Mouse (Mus musculus) liver, embryonic 11.5 days (tissue): ENCODE measurements around the gene Ctnna2. TPM values are rescaled to one million over a fixed set of nuclear protein-coding genes. Genes with fewer than 3 reads are reported as not detected.

Experiments
- ATAC-seq: fragments of 200-750 bp; cut with Nextera tagmentation; replicated peaks from 2 replicates; pipeline ENCODE4 v1.8.0; 2017; ENCODE audit warnings: moderate number of reproducible peaks, mild to moderate bottlenecking, moderate TSS enrichment, moderate library complexity; ENCODE audit not compliant: low FRiP score
- DNase-seq: peaks from one replicate; pipeline ENCODE4 v3.0.0-alpha.2; 2017; ENCODE audit warnings: low spot score
- H3K27ac ChIP-seq: fragments of 300-500 bp; sonication (generic); 2 replicates; pipeline ENCODE4 v1.5.1; 2014; ENCODE audit warnings: mild to moderate bottlenecking, low read depth, low read length, control low read depth
- H3K27me3 ChIP-seq: fragments of 300-500 bp; sonication (generic); replicated peaks from 2 replicates; pipeline ENCODE4 v1.6.1; 2014; ENCODE audit warnings: low read length, mixed read lengths; ENCODE audit not compliant: control insufficient read depth, insufficient read depth
- H3K36me3 ChIP-seq: fragments of 300-500 bp; sonication (generic); 2 replicates; pipeline ENCODE4 v1.6.1; 2014; ENCODE audit warnings: mild to moderate bottlenecking, low read length, moderate library complexity, mixed read lengths; ENCODE audit not compliant: control insufficient read depth, insufficient read depth
- H3K4me1 ChIP-seq: fragments of 300-500 bp; sonication (generic); replicated peaks from 2 replicates; pipeline ENCODE4 v1.6.1; 2014; ENCODE audit warnings: low read length, mixed read lengths; ENCODE audit not compliant: control insufficient read depth, insufficient read depth
- H3K4me2 ChIP-seq: fragments of 300-500 bp; sonication (generic); 2 replicates; pipeline ENCODE4 v1.6.1; 2014; ENCODE audit warnings: mild to moderate bottlenecking, control low read depth, moderate library complexity
- H3K4me3 ChIP-seq: fragments of 300-500 bp; sonication (generic); 2 replicates; pipeline ENCODE4 v1.5.1; 2014; ENCODE audit warnings: low read depth, low read length, control low read depth
- H3K9ac ChIP-seq: fragments of 300-500 bp; sonication (generic); 2 replicates; pipeline ENCODE4 v1.6.1; 2014; ENCODE audit warnings: low read depth, low read length, control low read depth
- H3K9me3 ChIP-seq: fragments of 300-500 bp; sonication (generic); 2 replicates; pipeline ENCODE4 v1.6.1; 2016; ENCODE audit warnings: low read length, inconsistent platforms, mixed read lengths; ENCODE audit not compliant: control insufficient read depth
- WGBS: fragments of 180-500 bp; shearing (Covaris S2); extraction: QIAGEN DNeasy Blood & Tissue Kit; methylation state at CpG from one replicate; pipeline ENCODE4 v1.1.7; 2014; 5-methylcytosine and 5-hydroxymethylcytosine counted together
- polyA plus RNA-seq: library from polyadenylated mRNA; unstranded; fragments of >200 nt; fragmentation: Nextera tagmentation; extraction: Ambion mirVana; gene quantifications from 2 replicates; pipeline ENCODE4 v1.2.1, GENCODE M21; 2014

Ctnna2 gene
- polyA plus RNA-seq, 1 experiment from 2014 or later: 1.9 TPM

DNA sequence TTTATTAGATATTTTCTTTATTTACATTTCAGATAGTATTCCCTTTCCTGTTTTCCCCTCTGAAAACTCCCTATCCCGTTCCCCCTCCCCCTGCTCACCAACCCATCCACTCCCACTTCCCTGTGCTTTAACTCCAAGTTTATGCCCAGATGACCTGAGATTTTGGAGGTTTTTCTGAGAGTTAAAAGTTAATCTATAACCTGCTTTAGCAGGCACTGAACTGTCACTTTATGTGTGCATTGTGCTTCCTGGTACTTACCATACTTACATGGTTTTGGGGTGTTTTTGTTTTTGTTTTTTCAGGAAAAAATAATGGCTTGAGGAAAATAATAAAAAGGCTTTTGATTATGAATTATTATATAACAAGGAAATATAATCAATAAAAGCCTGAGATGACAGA, 292.3 kb downstream of the Ctnna2 start:
- ATAC-seq (no peak), DNase-seq (no peak)
- Histone ChIP-seq H3K36me3 (no peaks in the 10 kb centered on the region), H3K4me2 (no peak overlapping the region), H3K27me3 (no peaks in the 10 kb centered on the region), H3K27ac (no peak overlapping the region), H3K4me3 (no peak overlapping the region), H3K9ac (no peak overlapping the region), H3K4me1 (no peaks in the 10 kb centered on the region), H3K9me3 (no peaks in the 10 kb centered on the region)
- 44% methylated on average over 1 of the region's 1 CpGs for WGBS

DNA sequence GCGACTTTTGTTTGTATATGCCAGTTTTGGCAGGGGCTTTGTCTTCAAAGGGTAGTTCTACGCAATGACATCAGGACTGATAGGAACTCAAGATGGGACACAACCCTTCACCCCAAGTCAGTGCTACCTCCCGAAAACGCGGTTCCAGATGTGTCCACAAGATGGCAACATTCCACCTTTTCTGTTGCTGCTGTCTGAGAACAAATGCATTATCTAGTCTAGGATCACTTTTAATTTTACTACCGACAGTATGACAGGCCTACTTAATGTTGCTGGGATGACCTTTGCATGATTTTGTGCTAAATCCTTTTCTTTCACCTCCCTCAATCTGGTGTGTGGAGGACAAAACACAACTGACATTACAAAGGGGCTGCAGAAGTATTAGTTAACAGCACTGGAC, 329.4 kb downstream of the Ctnna2 start:
- Histone ChIP-seq H3K4me3 (no peak overlapping the region), H3K27ac (no peak overlapping the region), H3K36me3 (no peaks in the 10 kb centered on the region), H3K4me2 (no peak overlapping the region), H3K9ac (no peak overlapping the region), H3K27me3 (no peaks in the 10 kb centered on the region), H3K4me1 (no peaks in the 10 kb centered on the region), H3K9me3 (no peaks in the 10 kb centered on the region)
- WGBS: 14% methylated on average over 6 of the region's 6 CpGs
- ATAC-seq: no peak
- no peak for DNase-seq

DNA sequence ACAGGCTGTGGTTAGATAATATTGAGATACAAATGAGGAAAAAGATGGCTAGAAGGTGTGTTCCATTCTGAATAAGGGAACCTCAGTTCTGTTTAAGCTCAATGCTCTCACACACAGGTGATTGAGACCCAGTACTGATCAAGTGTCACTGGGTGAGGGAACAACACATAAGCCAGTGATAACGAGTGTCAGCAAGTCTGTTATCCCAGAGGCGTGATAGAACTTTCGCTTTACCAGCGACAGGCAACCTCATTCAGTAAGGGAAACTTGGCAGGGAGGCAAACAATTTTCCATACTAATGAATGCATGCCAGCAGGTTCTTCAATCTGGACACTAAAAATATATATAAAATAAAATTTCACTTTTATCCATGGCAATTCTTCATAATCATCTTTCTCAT, 334.9 kb downstream of the Ctnna2 start:
- Histone ChIP-seq H3K36me3 (no peaks in the 10 kb centered on the region), H3K27me3 (no peaks in the 10 kb centered on the region), H3K9me3 (no peaks in the 10 kb centered on the region), H3K4me3 (no peak overlapping the region), H3K9ac (no peak overlapping the region), H3K27ac (no peak overlapping the region), H3K4me2 (no peak overlapping the region), H3K4me1 (no peaks in the 10 kb centered on the region)
- 69% methylated on average over 4 of the region's 4 CpGs for WGBS
- ATAC-seq (no peak), DNase-seq (no peak)

DNA sequence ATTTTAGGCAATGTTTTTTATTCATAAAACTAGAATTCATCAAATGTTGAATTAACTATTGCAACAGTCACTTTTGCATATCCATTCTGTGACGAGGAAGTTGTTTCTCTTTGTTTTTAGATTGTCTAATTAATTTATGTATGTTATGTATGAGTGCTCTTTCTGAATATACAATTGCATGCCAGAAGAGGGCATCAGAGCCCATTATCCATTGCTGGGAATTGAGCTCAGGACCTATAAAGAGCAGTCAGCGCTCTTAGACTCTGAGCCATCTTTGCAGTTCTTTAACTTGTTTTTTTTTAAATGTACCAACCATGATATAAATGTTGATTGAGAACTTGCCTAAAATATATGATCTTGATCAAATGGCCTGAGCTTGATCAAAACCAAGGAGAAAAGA, 340.7 kb downstream of the Ctnna2 start:
- no peak overlapping the region for H3K4me3 ChIP-seq
- no peak overlapping the region for H3K27ac ChIP-seq
- H3K36me3 ChIP-seq: no peaks in the 10 kb centered on the region
- H3K4me2 ChIP-seq: no peak overlapping the region
- no peaks in the 10 kb centered on the region for H3K4me1 ChIP-seq
- H3K9me3 ChIP-seq: no peaks in the 10 kb centered on the region
- ATAC-seq (no peak), DNase-seq (no peak)
- H3K27me3 ChIP-seq: no peaks in the 10 kb centered on the region
- 76% methylated on average over 2 of the region's 2 CpGs for WGBS
- no peak overlapping the region for H3K9ac ChIP-seq

DNA sequence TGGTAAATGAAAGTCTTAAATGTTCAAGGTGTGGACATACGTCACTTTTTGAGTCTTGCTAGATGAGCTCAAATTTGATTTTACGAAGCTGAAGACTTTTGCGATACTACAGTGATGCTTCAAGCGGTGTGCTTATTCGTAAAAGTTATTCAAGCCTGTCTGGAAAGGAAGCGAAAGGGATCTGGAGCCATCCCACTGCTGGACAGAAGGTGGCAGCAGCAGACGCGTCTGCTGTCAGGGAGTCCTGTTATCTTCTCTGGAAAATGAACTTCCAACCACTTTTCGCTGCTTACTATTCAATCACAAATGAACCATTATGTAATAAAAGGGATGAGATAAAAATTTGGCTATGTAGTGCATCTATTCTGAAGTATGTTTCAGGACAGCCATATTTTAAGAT, 345.5 kb downstream of the Ctnna2 start:
- H3K27ac ChIP-seq: no peak overlapping the region
- DNase-seq: peak; percentile 33
- WGBS: 36% methylated on average over 9 of the region's 9 CpGs
- H3K9me3 ChIP-seq: no peaks in the 10 kb centered on the region
- H3K4me3 ChIP-seq: no peak overlapping the region
- H3K36me3 ChIP-seq: no peaks in the 10 kb centered on the region
- H3K9ac ChIP-seq: no peak overlapping the region
- no peak for ATAC-seq
- H3K4me1 ChIP-seq: no peaks in the 10 kb centered on the region
- no peak overlapping the region for H3K4me2 ChIP-seq
- H3K27me3 ChIP-seq: no peaks in the 10 kb centered on the region

DNA sequence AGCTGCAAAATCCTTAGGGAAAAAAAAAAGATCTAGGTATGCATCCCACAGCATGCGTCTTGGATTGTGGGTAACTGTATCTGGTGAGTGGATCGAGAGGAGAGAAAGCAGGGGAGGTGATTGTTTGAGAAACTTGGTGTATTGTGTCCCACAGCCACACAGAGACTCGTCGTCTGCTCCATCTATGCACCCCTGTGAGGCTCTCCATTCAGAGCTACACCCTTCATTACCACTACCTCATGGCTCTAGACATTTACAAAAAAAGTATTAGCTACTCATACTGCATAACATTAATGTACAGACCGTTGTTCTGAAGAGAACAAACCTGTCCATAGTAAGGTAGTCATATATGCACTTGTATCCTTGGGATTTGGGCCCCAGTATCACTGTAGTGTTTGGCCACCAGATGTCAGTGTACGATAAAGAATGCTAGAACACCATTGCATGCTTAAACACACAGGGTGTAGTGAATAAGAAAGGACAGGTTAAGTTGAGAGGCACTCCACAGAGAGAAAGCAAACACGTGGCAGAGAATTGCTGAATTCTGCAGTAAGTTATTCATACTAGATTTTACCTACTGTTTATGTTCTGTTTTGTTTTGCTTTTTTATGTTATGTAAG, 350.8 kb downstream of the Ctnna2 start:
- ATAC-seq (no peak), DNase-seq (no peak)
- Histone ChIP-seq H3K4me2 (no peak overlapping the region), H3K27me3 (no peaks in the 10 kb centered on the region), H3K27ac (no peak overlapping the region), H3K9ac (no peak overlapping the region), H3K4me1 (no peaks in the 10 kb centered on the region), H3K9me3 (no peaks in the 10 kb centered on the region), H3K36me3 (no peaks in the 10 kb centered on the region), H3K4me3 (no peak overlapping the region)
- WGBS: 50% methylated on average over 7 of the region's 7 CpGs

DNA sequence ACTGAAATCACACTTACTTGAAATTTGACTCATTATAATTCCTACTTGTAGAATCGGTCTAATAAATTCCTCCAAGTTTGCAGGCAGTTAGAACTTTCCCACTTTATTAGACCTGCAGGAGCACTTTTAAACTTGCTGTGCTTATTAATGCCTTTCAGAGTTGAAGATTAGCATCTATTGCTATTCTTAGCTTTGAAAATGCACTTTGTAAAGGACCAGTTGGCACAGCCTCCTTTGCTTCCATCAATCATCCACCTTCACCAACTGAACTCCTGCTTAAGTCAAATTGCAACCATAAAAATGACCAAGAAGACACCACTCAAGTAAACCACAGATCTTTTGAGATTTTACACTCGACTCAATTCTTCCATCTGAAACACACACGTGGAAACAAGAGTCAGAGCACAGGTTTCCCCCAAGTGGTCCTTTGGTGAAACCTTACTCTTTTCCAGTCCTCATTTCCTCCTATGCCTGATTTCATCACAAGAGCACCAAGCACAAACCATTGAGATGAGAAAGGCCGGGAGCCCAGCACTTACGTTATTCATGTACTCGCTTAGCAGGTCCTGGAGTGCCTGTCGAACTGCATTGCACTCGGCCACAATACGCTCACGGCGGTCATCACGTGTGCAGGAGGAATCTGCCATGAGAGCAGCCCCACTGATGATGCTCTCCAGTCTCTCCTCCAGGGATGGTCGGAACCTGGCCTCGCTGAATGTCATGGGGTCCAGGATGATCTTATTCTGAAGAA, 374.7 kb downstream of the Ctnna2 start:
- H3K27me3 ChIP-seq: no peaks in the 10 kb centered on the region
- no peak overlapping the region for H3K27ac ChIP-seq
- no peak overlapping the region for H3K9ac ChIP-seq
- no peaks in the 10 kb centered on the region for H3K9me3 ChIP-seq
- no peak overlapping the region for H3K4me2 ChIP-seq
- ATAC-seq (no peak), DNase-seq (no peak)
- H3K4me3 ChIP-seq: no peak overlapping the region
- H3K36me3 ChIP-seq: no peaks in the 10 kb centered on the region
- 88% methylated on average over 14 of the region's 14 CpGs for WGBS
- no peaks in the 10 kb centered on the region for H3K4me1 ChIP-seq

DNA sequence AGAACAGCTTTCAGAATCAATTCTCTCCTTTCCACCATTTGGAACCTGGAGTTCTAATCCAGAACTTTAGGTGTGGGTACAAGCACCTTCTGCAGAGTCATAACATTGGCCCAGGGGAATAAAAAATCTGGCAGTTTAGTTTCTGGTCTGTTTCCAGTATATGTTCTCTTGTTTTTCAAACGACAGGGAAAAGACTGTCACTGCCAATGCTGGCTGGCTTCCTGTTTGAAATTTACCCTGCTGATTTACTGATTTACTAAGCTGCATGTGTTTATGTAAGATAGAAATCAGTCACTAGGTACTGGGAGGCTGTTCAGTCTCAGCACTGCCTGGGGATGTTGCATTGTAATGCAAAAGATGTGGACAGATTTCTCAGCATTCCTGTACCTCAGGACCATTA, 375.6 kb downstream of the Ctnna2 start:
- Histone ChIP-seq H3K36me3 (no peaks in the 10 kb centered on the region), H3K4me1 (no peaks in the 10 kb centered on the region)
- ATAC-seq: no peak

DNA sequence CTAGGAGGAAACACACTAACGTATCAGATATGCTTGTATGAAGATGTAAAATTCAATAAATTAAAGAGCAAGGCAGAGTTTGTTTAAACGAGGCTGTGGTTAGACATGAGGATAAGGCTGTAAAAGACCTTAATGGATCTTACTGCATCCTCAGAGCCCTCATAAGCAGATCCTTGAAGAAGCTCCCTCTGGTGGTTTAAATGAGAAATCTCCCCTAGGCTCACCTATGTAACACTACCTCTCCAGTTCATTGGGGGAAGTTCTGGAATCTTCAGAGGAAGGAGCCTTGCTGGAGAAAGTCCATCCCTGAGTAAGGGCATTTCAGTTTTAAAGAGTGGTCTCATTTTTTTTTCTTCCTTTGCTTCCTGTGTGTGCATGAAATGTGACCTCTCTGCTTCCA, 380.3 kb downstream of the Ctnna2 start:
- ATAC-seq (no peak), DNase-seq (no peak)
- Histone ChIP-seq H3K4me1 (no peaks in the 10 kb centered on the region), H3K9me3 (no peaks in the 10 kb centered on the region), H3K27ac (no peak overlapping the region), H3K4me2 (no peak overlapping the region), H3K4me3 (no peak overlapping the region), H3K27me3 (no peaks in the 10 kb centered on the region), H3K36me3 (no peaks in the 10 kb centered on the region), H3K9ac (no peak overlapping the region)
- 50% methylated on average over 2 of the region's 2 CpGs for WGBS

More for the DNA sequence above, 375.6 kb downstream of the Ctnna2 start:
- 36% methylated on average over 1 of the region's 1 CpGs for WGBS
- H3K4me3 ChIP-seq: no peak overlapping the region
- no peak overlapping the region for H3K27ac ChIP-seq
- DNase-seq: no peak
- no peaks in the 10 kb centered on the region for H3K27me3 ChIP-seq
- H3K9me3 ChIP-seq: no peaks in the 10 kb centered on the region
- no peak overlapping the region for H3K9ac ChIP-seq
- no peak overlapping the region for H3K4me2 ChIP-seq
